Mouse (Mus musculus): ENCODE measurements around the gene Srrm2. TPM values are rescaled to one million over a fixed set of nuclear protein-coding genes. Genes with fewer than 3 reads are reported as not detected.
A peak's percentile ranks its signal among the peaks of the same experiment; 100 is the strongest.
"Not testable (repeated sequence)": the region's sequence is repeated elsewhere in the genome, so short reads cannot be mapped to it uniquely, and the experiment has no call there.

Srrm2 gene
- polyA plus RNA-seq, 2 experiments from 2014 or later = 234 to 326 TPM

- no peak for ATAC-seq
Observed at GRCm38 (mm10) chr17:23770493-23770892, 19.8 kb upstream of the Srrm2 start.

GRCm38 (mm10) chr17:23770896-23771283, 19.4 kb upstream of the Srrm2 start:
- peak; percentile 3 for ATAC-seq

- peak; percentile 97 for ATAC-seq
Observed at GRCm38 (mm10) chr17:23771284-23772218, 18.8 kb upstream of the Srrm2 start, which contains the start of gene Flywch1. TSS of gene Flywch1 (minus strand) at chr17:23771602.

- not testable (repeated sequence) for ATAC-seq
Observed at GRCm38 (mm10) chr17:23772219-23772556, 18.1 kb upstream of the Srrm2 start.

- ATAC-seq = no peak
Observed at GRCm38 (mm10) chr17:23773676-23774075, 16.7 kb upstream of the Srrm2 start.

- ATAC-seq = peak; percentile 48
Observed at GRCm38 (mm10) chr17:23774090-23774489, 16.2 kb upstream of the Srrm2 start.

GRCm38 (mm10) chr17:23776216-23776615, 14.1 kb upstream of the Srrm2 start:
- ATAC-seq = no peak

- ATAC-seq = no peak
Observed at GRCm38 (mm10) chr17:23777141-23777540, 13.2 kb upstream of the Srrm2 start.

GRCm38 (mm10) chr17:23778447-23778846, 11.9 kb upstream of the Srrm2 start:
- no peak for ATAC-seq

- no peak for ATAC-seq
Observed at GRCm38 (mm10) chr17:23783352-23783751, 7.0 kb upstream of the Srrm2 start.

GRCm38 (mm10) chr17:23785561-23786471, 4.5 kb upstream of the Srrm2 start, which contains the start of gene Flywch2:
TSS of gene Flywch2 (minus strand) at chr17:23786081.
- peak; percentile 95 for ATAC-seq

- peak; percentile 9 for ATAC-seq
Observed at GRCm38 (mm10) chr17:23786510-23786931, 3.8 kb upstream of the Srrm2 start.

- ATAC-seq = no peak
Observed at GRCm38 (mm10) chr17:23788973-23789372, 1.4 kb upstream of the Srrm2 start.

- no peak for ATAC-seq
Observed at GRCm38 (mm10) chr17:23789749-23790268, 523 bp upstream of the Srrm2 start.

GRCm38 (mm10) chr17:23791079-23791357, 686 bp downstream of the Srrm2 start:
- no peak for ATAC-seq

- ATAC-seq = no peak
Observed at GRCm38 (mm10) chr17:23795323-23795722, 5.0 kb downstream of the Srrm2 start.

- peak; percentile 90 for ATAC-seq
Observed at GRCm38 (mm10) chr17:23797316-23797715, 7.0 kb downstream of the Srrm2 start.

- ATAC-seq = no peak
Observed at GRCm38 (mm10) chr17:23801627-23802026, 11.3 kb downstream of the Srrm2 start.

GRCm38 (mm10) chr17:23802746-23803365, 12.5 kb downstream of the Srrm2 start:
- peak; percentile 89 for ATAC-seq

GRCm38 (mm10) chr17:23803366-23804041, 13.2 kb downstream of the Srrm2 start:
- no peak for ATAC-seq

- ATAC-seq = peak; percentile 16
Observed at GRCm38 (mm10) chr17:23804426-23805085, 14.2 kb downstream of the Srrm2 start.
